Mouse (Mus musculus): ENCODE results near the gene Sgpp1. TPM values are rescaled to one million over a fixed set of nuclear protein-coding genes. Genes with fewer than 3 reads are reported as not detected.

The Sgpp1 gene
- polyA plus RNA-seq, 1 experiment from 2014 or later, result 73.4 TPM

Other genes starting within 250 kb of the Sgpp1 start
- 21.2 to 25.5 TPM (median 24.4 TPM) in 3 replicates for gene Ppp2r5e, start 139.5 kb downstream of the Sgpp1 start, polyA plus RNA-seq (2018)
- gene Wdr89, start 66.2 kb downstream of the Sgpp1 start, polyA plus RNA-seq (2018), result 2.0 to 5.8 TPM (median 3.1 TPM) in 3 replicates
- gene Syne2, start 82.4 kb upstream of the Sgpp1 start, polyA plus RNA-seq (2018), result 0.91 to 2.7 TPM (median 1.3 TPM) in 3 replicates

All from macrophage (primary cell).